Mouse (Mus musculus): ENCODE results near the gene Cnnm2. TPM values are rescaled to one million over a fixed set of nuclear protein-coding genes. Genes with fewer than 3 reads are reported as not detected.
A peak's percentile ranks its signal among the peaks of the same experiment; 100 is the strongest.
"Not testable (repeated sequence)": the region's sequence is repeated elsewhere in the genome, so short reads cannot be mapped to it uniquely, and the experiment has no call there.

Cnnm2 gene
- polyA plus RNA-seq, 1 experiment, result 5.5 TPM

DNA sequence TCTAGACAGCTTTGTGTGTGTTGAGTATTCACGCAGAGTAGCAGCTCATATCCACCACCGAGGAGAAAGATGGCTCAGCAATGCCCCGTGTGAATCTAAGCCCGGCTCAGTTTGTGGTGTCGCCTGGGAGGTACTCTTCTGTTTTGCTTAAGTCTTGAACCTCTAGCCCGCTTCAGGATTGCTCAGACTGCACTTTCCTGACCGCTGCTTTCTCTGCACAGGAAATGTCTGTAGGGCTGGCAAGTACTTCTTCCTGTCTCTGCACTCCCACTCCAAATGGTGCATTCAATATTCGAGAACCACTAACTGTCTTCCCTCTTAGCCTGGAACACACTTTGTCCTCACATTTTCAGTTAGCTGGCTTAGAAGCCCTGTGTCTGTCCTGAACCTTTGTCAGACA is 2.3 kb upstream of the Cnnm2 start:
- H3K4me3 ChIP-seq (ENCODE audit: extremely low read depth, insufficient read depth, insufficient read length), result no peak overlapping the region
- TF ChIP-seq CTCF (IDR thresholded peaks at IDR 0.05; ENCODE audit: extremely low read depth, insufficient read depth, insufficient read length, insufficient replicate concordance), result no peak
- TF ChIP-seq POLR2A (IDR thresholded peaks at IDR 0.05; ENCODE audit: low read depth, low read length), result no peak
- H3K36me3 ChIP-seq (ENCODE audit: control insufficient read depth, insufficient read depth, low read length), result no peaks in the 10 kb centered on the region
- no peak for DNase-seq (ENCODE audit: low read depth in 1 of 2, low spot score in 2 of 2)
- H3K27ac ChIP-seq (ENCODE audit: insufficient read depth, low read length), result no peak overlapping the region
- WGBS, result 4% methylated on average over 8 of the region's 8 CpGs
- H3K4me1 ChIP-seq (ENCODE audit: control insufficient read depth, insufficient read depth, insufficient read length), result peaks cover 6% of the 10 kb centered on the region
- peaks cover 8% of the 10 kb centered on the region for H3K27me3 ChIP-seq (ENCODE audit: control insufficient read depth, insufficient read depth, low read length)

DNA sequence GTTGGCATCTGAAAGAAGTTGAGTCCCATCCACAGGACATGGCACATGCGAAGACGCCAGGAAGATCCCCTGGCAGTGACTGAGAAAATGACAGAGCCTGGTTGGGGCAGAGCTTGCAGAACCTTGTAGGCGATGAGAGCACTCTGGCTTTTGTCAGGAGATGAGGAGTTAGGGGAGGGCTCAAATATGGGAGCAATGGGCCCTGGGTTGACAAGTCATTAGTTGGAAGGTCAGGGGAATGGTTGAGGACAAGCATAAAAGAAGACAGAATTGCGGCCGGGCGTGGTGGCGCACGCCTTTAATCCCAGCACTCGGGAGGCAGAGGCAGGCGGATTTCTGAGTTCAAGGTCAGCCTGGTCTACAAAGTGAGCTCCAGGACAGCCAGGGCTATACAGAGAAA is 1.5 kb upstream of the Cnnm2 start:
- WGBS, result 89% methylated on average over 10 of the region's 10 CpGs
- not testable (repeated sequence) for DNase-seq (ENCODE audit: low read depth in 1 of 2, low spot score in 2 of 2); H3K4me3 ChIP-seq (ENCODE audit: extremely low read depth, insufficient read depth, insufficient read length); H3K27ac ChIP-seq (ENCODE audit: insufficient read depth, low read length); H3K27me3 ChIP-seq (ENCODE audit: control insufficient read depth, insufficient read depth, low read length); H3K4me1 ChIP-seq (ENCODE audit: control insufficient read depth, insufficient read depth, insufficient read length); H3K36me3 ChIP-seq (ENCODE audit: control insufficient read depth, insufficient read depth, low read length)

GRCm38 (mm10) chr19:46760375-46761160 is 828 bp upstream of the Cnnm2 start:
- TF ChIP-seq POLR2A (IDR thresholded peaks at IDR 0.05; ENCODE audit: low read depth, low read length) (no peak), CTCF (IDR thresholded peaks at IDR 0.05; ENCODE audit: extremely low read depth, insufficient read depth, insufficient read length, insufficient replicate concordance) (peak; percentile 95)
- DNase-seq (ENCODE audit: low read depth in 1 of 2, low spot score in 2 of 2), result peak; percentile 78 to 82
- 20% methylated on average over 29 of the region's 29 CpGs for WGBS
- peak overlapping the region; percentile 94 for H3K4me3 ChIP-seq (ENCODE audit: extremely low read depth, insufficient read depth, insufficient read length)
- peaks cover 8% of the 10 kb centered on the region for H3K27me3 ChIP-seq (ENCODE audit: control insufficient read depth, insufficient read depth, low read length)
- peak overlapping the region; percentile 69 for H3K27ac ChIP-seq (ENCODE audit: insufficient read depth, low read length)
- peaks cover 6% of the 10 kb centered on the region for H3K4me1 ChIP-seq (ENCODE audit: control insufficient read depth, insufficient read depth, insufficient read length)
- H3K36me3 ChIP-seq (ENCODE audit: control insufficient read depth, insufficient read depth, low read length), result no peaks in the 10 kb centered on the region

DNA sequence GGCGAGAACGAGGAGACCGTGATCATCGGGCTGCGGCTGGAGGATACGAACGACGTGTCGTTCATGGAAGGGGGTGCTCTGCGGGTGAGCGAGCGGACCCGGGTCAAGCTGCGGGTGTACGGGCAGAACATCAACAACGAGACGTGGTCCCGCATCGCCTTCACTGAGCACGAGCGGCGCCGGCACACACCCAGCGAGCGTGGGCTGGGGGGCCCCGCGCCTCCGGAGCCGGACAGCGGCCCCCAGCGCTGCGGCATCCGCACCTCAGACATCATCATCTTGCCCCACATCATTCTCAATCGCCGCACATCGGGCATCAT is 535 bp downstream of the Cnnm2 start:
- peaks cover 6% of the 10 kb centered on the region for H3K4me1 ChIP-seq (ENCODE audit: control insufficient read depth, insufficient read depth, insufficient read length)
- peak overlapping the region; percentile 94 for H3K4me3 ChIP-seq (ENCODE audit: extremely low read depth, insufficient read depth, insufficient read length)
- WGBS, result under 1% methylated on average over 36 of the region's 36 CpGs
- H3K27ac ChIP-seq (ENCODE audit: insufficient read depth, low read length), result 0 out of 2 replicates have a peak overlapping the region, but pooled peaks have one; percentile 15
- H3K36me3 ChIP-seq (ENCODE audit: control insufficient read depth, insufficient read depth, low read length), result no peaks in the 10 kb centered on the region
- DNase-seq (ENCODE audit: low read depth in 1 of 2, low spot score in 2 of 2), result peak in 1 of 2 experiments; percentile 3
- no peak for TF ChIP-seq POLR2A (IDR thresholded peaks at IDR 0.05; ENCODE audit: low read depth, low read length)
- no peak for TF ChIP-seq CTCF (IDR thresholded peaks at IDR 0.05; ENCODE audit: extremely low read depth, insufficient read depth, insufficient read length, insufficient replicate concordance)
- peaks cover 8% of the 10 kb centered on the region for H3K27me3 ChIP-seq (ENCODE audit: control insufficient read depth, insufficient read depth, low read length)

DNA sequence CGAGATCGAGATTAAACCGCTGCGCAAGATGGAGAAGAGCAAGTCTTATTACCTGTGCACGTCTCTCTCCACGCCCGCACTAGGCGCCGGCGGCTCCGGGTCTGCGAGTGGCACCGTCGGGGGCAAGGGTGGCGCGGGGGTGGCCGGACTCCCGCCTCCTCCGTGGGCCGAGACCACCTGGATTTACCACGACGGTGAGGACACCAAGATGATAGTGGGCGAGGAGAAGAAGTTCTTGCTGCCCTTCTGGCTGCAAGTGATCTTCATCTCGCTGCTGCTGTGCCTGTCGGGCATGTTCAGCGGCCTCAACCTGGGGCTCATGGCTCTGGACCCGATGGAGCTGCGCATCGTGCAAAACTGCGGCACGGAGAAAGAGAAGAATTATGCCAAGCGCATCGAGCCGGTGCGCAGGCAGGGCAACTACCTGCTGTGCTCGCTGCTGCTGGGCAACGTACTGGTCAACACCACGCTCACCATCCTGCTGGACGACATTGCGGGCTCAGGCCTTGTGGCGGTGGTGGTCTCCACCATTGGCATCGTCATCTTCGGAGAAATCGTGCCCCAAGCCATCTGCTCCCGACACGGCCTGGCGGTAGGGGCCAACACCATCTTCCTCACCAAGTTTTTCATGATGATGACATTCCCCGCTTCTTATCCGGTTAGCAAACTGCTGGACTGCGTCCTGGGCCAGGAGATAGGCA is 1.0 kb downstream of the Cnnm2 start:
- Histone ChIP-seq H3K27me3 (ENCODE audit: control insufficient read depth, insufficient read depth, low read length) (peaks cover 8% of the 10 kb centered on the region), H3K4me1 (ENCODE audit: control insufficient read depth, insufficient read depth, insufficient read length) (peaks cover 6% of the 10 kb centered on the region), H3K27ac (ENCODE audit: insufficient read depth, low read length) (no peak overlapping the region; the same call in 1 of the 2 replicates), H3K4me3 (ENCODE audit: extremely low read depth, insufficient read depth, insufficient read length) (peak overlapping the region; percentile 94), H3K36me3 (ENCODE audit: control insufficient read depth, insufficient read depth, low read length) (no peaks in the 10 kb centered on the region)
- peak in 1 of 2 experiments; percentile 11 for DNase-seq (ENCODE audit: low read depth in 1 of 2, low spot score in 2 of 2)
- WGBS, result 4% methylated on average over 50 of the region's 50 CpGs
- TF ChIP-seq CTCF (IDR thresholded peaks at IDR 0.05; ENCODE audit: extremely low read depth, insufficient read depth, insufficient read length, insufficient replicate concordance), result no peak
- TF ChIP-seq POLR2A (IDR thresholded peaks at IDR 0.05; ENCODE audit: low read depth, low read length), result no peak

- H3K4me1 ChIP-seq (ENCODE audit: control insufficient read depth, insufficient read depth, insufficient read length), result peaks cover 6% of the 10 kb centered on the region
- H3K27ac ChIP-seq (ENCODE audit: insufficient read depth, low read length), result no peak overlapping the region
- H3K27me3 ChIP-seq (ENCODE audit: control insufficient read depth, insufficient read depth, low read length), result peaks cover 8% of the 10 kb centered on the region
- DNase-seq (ENCODE audit: low read depth in 1 of 2, low spot score in 2 of 2), result no peak
- no peaks in the 10 kb centered on the region for H3K36me3 ChIP-seq (ENCODE audit: control insufficient read depth, insufficient read depth, low read length)
- H3K4me3 ChIP-seq (ENCODE audit: extremely low read depth, insufficient read depth, insufficient read length), result peak overlapping the region; percentile 94
- 13% methylated on average over 19 of the region's 19 CpGs for WGBS
- TF ChIP-seq POLR2A (IDR thresholded peaks at IDR 0.05; ENCODE audit: low read depth, low read length) (no peak), CTCF (IDR thresholded peaks at IDR 0.05; ENCODE audit: extremely low read depth, insufficient read depth, insufficient read length, insufficient replicate concordance) (no peak)
These were observed 1.6 kb downstream of the Cnnm2 start for GRCm38 (mm10) chr19:46762992-46763342.

- WGBS, result 64% methylated on average over 7 of the region's 7 CpGs
- TF ChIP-seq POLR2A (IDR thresholded peaks at IDR 0.05; ENCODE audit: low read depth, low read length) (no peak), CTCF (IDR thresholded peaks at IDR 0.05; ENCODE audit: extremely low read depth, insufficient read depth, insufficient read length, insufficient replicate concordance) (no peak)
- Histone ChIP-seq H3K36me3 (ENCODE audit: control insufficient read depth, insufficient read depth, low read length) (no peaks in the 10 kb centered on the region), H3K4me1 (ENCODE audit: control insufficient read depth, insufficient read depth, insufficient read length) (peaks cover 6% of the 10 kb centered on the region), H3K27me3 (ENCODE audit: control insufficient read depth, insufficient read depth, low read length) (peaks cover 8% of the 10 kb centered on the region), H3K27ac (ENCODE audit: insufficient read depth, low read length) (no peak overlapping the region), H3K4me3 (ENCODE audit: extremely low read depth, insufficient read depth, insufficient read length) (peak overlapping the region; percentile 94; the same call in 1 of the 2 replicates)
- DNase-seq (ENCODE audit: low read depth in 1 of 2, low spot score in 2 of 2), result no peak
These were observed 2.0 kb downstream of the Cnnm2 start for GRCm38 (mm10) chr19:46763356-46763755.

Data from spleen, adult 2 months (tissue).